Mouse (Mus musculus) forebrain, embryonic 10.5 days (tissue): ENCODE measurements around the gene Baiap3. TPM values are rescaled to one million over a fixed set of nuclear protein-coding genes. Genes with fewer than 3 reads are reported as not detected.

Experiments
- DNase-seq: peaks from one replicate; pipeline ENCODE4 v3.0.0-alpha.2; 2017; ENCODE audit warnings: low spot score; ENCODE audit errors: extremely low spot score
- H3K27ac ChIP-seq: fragments of 300-500 bp; sonication (generic); 2 replicates; pipeline ENCODE4 v1.5.1; 2016; ENCODE audit warnings: mild to moderate bottlenecking
- H3K27me3 ChIP-seq: fragments of 300-500 bp; sonication (generic); 2 replicates; pipeline ENCODE4 v1.6.1; 2016; ENCODE audit warnings: mild to moderate bottlenecking; ENCODE audit not compliant: poor library complexity, severe bottlenecking
- H3K36me3 ChIP-seq: fragments of 300-500 bp; sonication (generic); replicated peaks from 2 replicates; pipeline ENCODE4 v1.6.1; 2016; ENCODE audit warnings: mild to moderate bottlenecking, moderate library complexity
- H3K4me1 ChIP-seq: fragments of 300-500 bp; sonication (generic); 2 replicates; pipeline ENCODE4 v1.6.1; 2016
- H3K4me3 ChIP-seq: fragments of 300-500 bp; sonication (generic); 2 replicates; pipeline ENCODE4 v1.5.1; 2016; ENCODE audit warnings: mild to moderate bottlenecking, moderate library complexity
- H3K9me3 ChIP-seq: fragments of 300-500 bp; sonication (generic); 2 replicates; pipeline ENCODE4 v1.6.1; 2016; ENCODE audit warnings: mild to moderate bottlenecking, moderate library complexity
- WGBS: fragments of 180-500 bp; shearing (Covaris S2); methylation state at CpG from one replicate; pipeline ENCODE4 v1.1.7; 2016; 5-methylcytosine and 5-hydroxymethylcytosine counted together
- microRNA-seq: library from miRNA; unstranded; fragments of <30 nt; microRNA quantifications from one replicate; pipeline ENCODE4, GENCODE M21; 2017
- polyA plus RNA-seq: library from polyadenylated mRNA; unstranded; fragments of >200 nt; fragmentation: Nextera tagmentation; extraction: Ambion mirVana; gene quantifications from 2 replicates; pipeline ENCODE4 v1.2.1, GENCODE M21; 2016

Baiap3 gene
- polyA plus RNA-seq, 1 experiment from 2014 or later, result 0.53 TPM

- WGBS, result 100% methylated on average over 1 of the region's 1 CpGs
- H3K4me3 ChIP-seq, result no peak overlapping the region
These were observed 35.4 kb downstream of the Baiap3 start for GRCm38 (mm10) chr17:25220746-25221145.

DNA sequence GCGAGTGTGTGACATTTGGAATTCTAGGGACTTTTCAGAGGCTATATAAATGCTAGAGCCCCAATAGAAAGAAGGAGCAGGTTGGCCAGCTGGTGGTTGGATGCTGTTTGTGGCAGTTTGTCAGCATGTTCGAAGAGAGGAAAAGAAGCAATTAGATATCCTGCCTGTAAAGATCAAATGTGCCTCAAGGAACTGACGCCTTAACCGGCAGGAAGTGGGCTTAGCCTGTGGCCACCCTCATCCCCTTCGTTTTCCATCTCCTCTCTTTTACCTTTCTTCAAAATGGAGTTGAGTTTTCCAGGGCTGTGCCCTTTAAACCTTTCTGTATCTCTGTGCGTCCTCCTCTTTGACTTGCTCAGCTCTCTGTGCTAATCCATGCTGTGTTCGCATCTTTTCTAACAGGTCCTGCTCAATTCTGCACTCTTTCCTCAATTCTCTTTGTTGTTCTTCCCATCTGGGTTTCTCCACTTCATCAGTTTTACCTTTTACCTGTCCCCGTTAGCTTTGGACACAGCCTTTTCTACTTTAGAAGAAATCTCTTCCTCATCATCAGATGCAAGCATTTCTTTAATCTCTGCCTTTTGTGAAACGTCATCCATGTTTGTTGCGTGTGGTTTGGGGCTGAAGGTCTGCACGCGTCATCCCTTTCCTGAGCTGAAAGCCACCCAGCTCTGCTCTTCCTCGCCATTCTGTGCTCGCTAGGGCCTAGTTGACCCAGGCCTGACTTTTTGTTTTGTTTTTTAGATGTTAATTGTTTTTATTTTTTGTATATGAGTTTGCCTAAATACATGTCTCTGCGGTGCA is 36.5 kb downstream of the Baiap3 start:
- no peaks in the 10 kb centered on the region for H3K9me3 ChIP-seq

More at GRCm38 (mm10) chr17:25220746-25221145, 35.4 kb downstream of the Baiap3 start:
- Histone ChIP-seq H3K36me3 (peaks cover 17% of the 10 kb centered on the region), H3K4me1 (peaks cover 22% of the 10 kb centered on the region), H3K27ac (no peak overlapping the region), H3K27me3 (0 out of 2 replicates have a peak, but pooled peaks cover 17% of the 10 kb centered on the region), H3K9me3 (no peaks in the 10 kb centered on the region)
- no peak for DNase-seq

GRCm38 (mm10) chr17:25218967-25219366 is 37.2 kb downstream of the Baiap3 start:
- Histone ChIP-seq H3K36me3 (peaks cover 35% of the 10 kb centered on the region), H3K4me3 (no peak overlapping the region), H3K27me3 (0 out of 2 replicates have a peak, but pooled peaks cover 17% of the 10 kb centered on the region), H3K4me1 (peaks cover 22% of the 10 kb centered on the region), H3K9me3 (no peaks in the 10 kb centered on the region), H3K27ac (no peak overlapping the region)
- no peak for DNase-seq
- WGBS, result 92% methylated on average over 9 of the region's 9 CpGs

More for the DNA sequence above, 36.5 kb downstream of the Baiap3 start:
- H3K27me3 ChIP-seq, result 0 out of 2 replicates have a peak, but pooled peaks cover 17% of the 10 kb centered on the region
- peaks cover 28% of the 10 kb centered on the region for H3K36me3 ChIP-seq
- peaks cover 22% of the 10 kb centered on the region for H3K4me1 ChIP-seq
- no peak overlapping the region for H3K4me3 ChIP-seq
- WGBS, result 92% methylated on average over 15 of the region's 15 CpGs
- no peak for DNase-seq
- H3K27ac ChIP-seq, result no peak overlapping the region

- Histone ChIP-seq H3K4me3 (no peak overlapping the region), H3K36me3 (peaks cover 65% of the 10 kb centered on the region), H3K4me1 (no peaks in the 10 kb centered on the region), H3K27ac (no peak overlapping the region), H3K27me3 (0 out of 2 replicates have a peak, but pooled peaks cover under 1% of the 10 kb centered on the region), H3K9me3 (no peaks in the 10 kb centered on the region)
- no peak for DNase-seq
- 87% methylated on average over 3 of the region's 3 CpGs for WGBS
These were observed 40.7 kb downstream of the Baiap3 start for GRCm38 (mm10) chr17:25215431-25215830.

- Histone ChIP-seq H3K9me3 (no peaks in the 10 kb centered on the region), H3K27me3 (no peaks in the 10 kb centered on the region), H3K36me3 (peaks cover 92% of the 10 kb centered on the region), H3K4me3 (no peak overlapping the region), H3K4me1 (no peaks in the 10 kb centered on the region), H3K27ac (no peak overlapping the region)
- 93% methylated on average over 4 of the region's 4 CpGs for WGBS
- DNase-seq, result no peak
These were observed 44.5 kb downstream of the Baiap3 start for GRCm38 (mm10) chr17:25211705-25212104.

GRCm38 (mm10) chr17:25210680-25211466 is 45.3 kb downstream of the Baiap3 start:
- no peak for DNase-seq
- no peaks in the 10 kb centered on the region for H3K27me3 ChIP-seq
- no peak overlapping the region for H3K27ac ChIP-seq
- no peaks in the 10 kb centered on the region for H3K4me1 ChIP-seq
- 90% methylated on average over 15 of the region's 15 CpGs for WGBS
- H3K9me3 ChIP-seq, result no peaks in the 10 kb centered on the region
- no peak overlapping the region for H3K4me3 ChIP-seq
- peaks cover 93% of the 10 kb centered on the region for H3K36me3 ChIP-seq

DNA sequence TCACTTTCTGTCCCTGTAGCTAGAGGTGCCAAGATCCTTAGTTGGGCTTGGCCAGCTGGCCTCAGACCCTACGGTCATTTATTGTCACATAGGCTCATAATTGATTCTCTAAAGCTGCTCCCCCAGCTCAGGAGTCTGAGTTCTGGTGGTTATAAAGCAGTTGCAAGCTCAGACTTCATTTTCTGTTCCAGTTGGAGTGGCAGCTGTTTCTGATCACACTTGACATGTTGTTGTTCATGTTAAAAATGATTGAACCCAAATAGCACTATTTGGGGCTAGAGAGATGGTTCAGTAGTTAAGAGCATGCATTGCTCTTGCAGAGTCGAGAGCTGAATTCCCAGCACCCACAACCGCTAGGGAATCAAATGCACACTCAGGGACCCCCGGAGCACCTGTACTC is 46.2 kb downstream of the Baiap3 start:
- Histone ChIP-seq H3K9me3 (no peaks in the 10 kb centered on the region), H3K27ac (no peak overlapping the region), H3K36me3 (peaks cover 93% of the 10 kb centered on the region), H3K4me3 (no peak overlapping the region), H3K27me3 (no peaks in the 10 kb centered on the region), H3K4me1 (no peaks in the 10 kb centered on the region)
- no peak for DNase-seq
- 93% methylated on average over 4 of the region's 4 CpGs for WGBS

- no peak overlapping the region for H3K4me3 ChIP-seq
- H3K27me3 ChIP-seq, result no peaks in the 10 kb centered on the region
- no peak for DNase-seq
- H3K27ac ChIP-seq, result no peak overlapping the region
- no peaks in the 10 kb centered on the region for H3K4me1 ChIP-seq
- 94% methylated on average over 4 of the region's 4 CpGs for WGBS
- H3K36me3 ChIP-seq, result peaks cover 70% of the 10 kb centered on the region
- no peaks in the 10 kb centered on the region for H3K9me3 ChIP-seq
These were observed 53.8 kb downstream of the Baiap3 start for GRCm38 (mm10) chr17:25202401-25202800.

Small RNAs within 50 kb of the gene (microRNA-seq; reads per million reads assigned to microRNA genes)
- gene Mir3547, result not detected

Other genes with a start within 250 kb of the Baiap3 start
- 8.1 and 8.4 TPM in 2 replicates for gene Cramp1l, start 240.6 kb downstream of the Baiap3 start, polyA plus RNA-seq
- 27.0 and 27.4 TPM in 2 replicates for gene Ift140, start 240.3 kb downstream of the Baiap3 start, polyA plus RNA-seq
- gene Tmem204, start 172.8 kb downstream of the Baiap3 start, polyA plus RNA-seq, result 10.9 and 11.5 TPM in 2 replicates
- 54.6 TPM in 2 replicates for gene Telo2, start 140.4 kb downstream of the Baiap3 start, polyA plus RNA-seq
- 0.30 TPM in 1 of 2 replicates, not detected in the other for gene Ptx4, start 135.6 kb downstream of the Baiap3 start, polyA plus RNA-seq
- 24.3 and 24.7 TPM in 2 replicates for gene Clcn7, start 123.0 kb downstream of the Baiap3 start, polyA plus RNA-seq
- gene Ccdc154, start 93.9 kb downstream of the Baiap3 start, polyA plus RNA-seq, result not detected in 2 replicates
- not detected in 2 replicates for gene Gm38655, start 80.9 kb downstream of the Baiap3 start, polyA plus RNA-seq
- 38.7 and 39.0 TPM in 2 replicates for gene BC003965, start 71.8 kb downstream of the Baiap3 start, polyA plus RNA-seq
- 8.0 and 8.3 TPM in 2 replicates for gene Unkl, start 68.0 kb downstream of the Baiap3 start, polyA plus RNA-seq
- gene Gnptg, start 16.2 kb downstream of the Baiap3 start, polyA plus RNA-seq, result 57.2 and 60.0 TPM in 2 replicates
- 70.2 and 76.1 TPM in 2 replicates for gene Tsr3, start 16.2 kb downstream of the Baiap3 start, polyA plus RNA-seq
- 919 and 925 TPM in 2 replicates for gene Ube2i, start 18.3 kb upstream of the Baiap3 start, polyA plus RNA-seq
- not detected in 2 replicates for gene Prss34, start 42.0 kb upstream of the Baiap3 start, polyA plus RNA-seq
- not detected in 2 replicates for gene Prss28, start 52.3 kb upstream of the Baiap3 start, polyA plus RNA-seq
- gene Prss29, start 62.3 kb upstream of the Baiap3 start, polyA plus RNA-seq, result not detected in 2 replicates
- gene Tpsab1, start 89.2 kb upstream of the Baiap3 start, polyA plus RNA-seq, result not detected in 2 replicates
- gene Tpsb2, start 109.9 kb upstream of the Baiap3 start, polyA plus RNA-seq, result not detected in 2 replicates
- gene Tpsg1, start 112.9 kb upstream of the Baiap3 start, polyA plus RNA-seq, result not detected in 2 replicates
- 1.7 and 2.2 TPM in 2 replicates for gene Cacna1h, start 177.4 kb upstream of the Baiap3 start, polyA plus RNA-seq
- 0.18 TPM in 1 of 2 replicates, not detected in the other for gene Tekt4, start 198.3 kb upstream of the Baiap3 start, polyA plus RNA-seq
- gene Sstr5, start 240.9 kb upstream of the Baiap3 start, polyA plus RNA-seq, result 0.10 TPM in 1 of 2 replicates, not detected in the other